Mouse (Mus musculus): ENCODE measurements around the gene Lurap1. TPM values are rescaled to one million over a fixed set of nuclear protein-coding genes. Genes with fewer than 3 reads are reported as not detected.

Gene Lurap1
- total RNA-seq, 2 experiments from 2014 or later, result 19.7 to 23.7 TPM

- no peak for DNase-seq (ENCODE audit: extremely low spot score in 1 of 2, low spot score in 1 of 2)
These were observed 13.8 kb upstream of the Lurap1 start for GRCm38 (mm10) chr4:116164759-116165554.

- DNase-seq (ENCODE audit: extremely low spot score in 1 of 2, low spot score in 1 of 2), result no peak
These were observed 11.0 kb upstream of the Lurap1 start for GRCm38 (mm10) chr4:116162142-116162541.

GRCm38 (mm10) chr4:116160769-116161168 lies 9.6 kb upstream of the Lurap1 start:
- DNase-seq (ENCODE audit: extremely low spot score in 1 of 2, low spot score in 1 of 2), result peak in 1 of 2 experiments; percentile 37

- no peak for DNase-seq (ENCODE audit: extremely low spot score in 1 of 2, low spot score in 1 of 2)
These were observed 8.8 kb upstream of the Lurap1 start for GRCm38 (mm10) chr4:116159912-116160311.

GRCm38 (mm10) chr4:116157882-116158281 lies 6.7 kb upstream of the Lurap1 start:
- DNase-seq (ENCODE audit: extremely low spot score in 1 of 2, low spot score in 1 of 2), result no peak

GRCm38 (mm10) chr4:116152702-116153101 lies 1.6 kb upstream of the Lurap1 start:
- DNase-seq (ENCODE audit: extremely low spot score in 1 of 2, low spot score in 1 of 2), result no peak

- no peak for DNase-seq (ENCODE audit: extremely low spot score in 1 of 2, low spot score in 1 of 2)
These were observed 296 bp downstream of the Lurap1 start for GRCm38 (mm10) chr4:116150862-116151221.

- DNase-seq (ENCODE audit: extremely low spot score in 1 of 2, low spot score in 1 of 2), result peak; percentile 49 to 51
These were observed 829 bp downstream of the Lurap1 start for GRCm38 (mm10) chr4:116150156-116150861.

GRCm38 (mm10) chr4:116149812-116150155 lies 1.4 kb downstream of the Lurap1 start:
- DNase-seq (ENCODE audit: extremely low spot score in 1 of 2, low spot score in 1 of 2), result no peak

GRCm38 (mm10) chr4:116143891-116144717 lies 7.0 kb downstream of the Lurap1 start:
- peak; percentile 71 to 76 for DNase-seq (ENCODE audit: extremely low spot score in 1 of 2, low spot score in 1 of 2)

GRCm38 (mm10) chr4:116143317-116143811 lies 7.8 kb downstream of the Lurap1 start:
- DNase-seq (ENCODE audit: extremely low spot score in 1 of 2, low spot score in 1 of 2), result no peak

- DNase-seq (ENCODE audit: extremely low spot score in 1 of 2, low spot score in 1 of 2), result no peak
These were observed 8.9 kb downstream of the Lurap1 start for GRCm38 (mm10) chr4:116142269-116142668.

GRCm38 (mm10) chr4:116141736-116142135 lies 9.4 kb downstream of the Lurap1 start:
- no peak for DNase-seq (ENCODE audit: extremely low spot score in 1 of 2, low spot score in 1 of 2)

GRCm38 (mm10) chr4:116140801-116141574 lies 10.2 kb downstream of the Lurap1 start:
- no peak for DNase-seq (ENCODE audit: extremely low spot score in 1 of 2, low spot score in 1 of 2)

GRCm38 (mm10) chr4:116137421-116137996 lies 13.6 kb downstream of the Lurap1 start:
- DNase-seq (ENCODE audit: extremely low spot score in 1 of 2, low spot score in 1 of 2), result no peak

GRCm38 (mm10) chr4:116134990-116135389 lies 16.1 kb downstream of the Lurap1 start:
- DNase-seq (ENCODE audit: extremely low spot score in 1 of 2, low spot score in 1 of 2), result no peak

- DNase-seq (ENCODE audit: extremely low spot score in 1 of 2, low spot score in 1 of 2), result no peak
These were observed 18.0 kb downstream of the Lurap1 start for GRCm38 (mm10) chr4:116133126-116133525.

- no peak for DNase-seq (ENCODE audit: extremely low spot score in 1 of 2, low spot score in 1 of 2)
These were observed 23.2 kb downstream of the Lurap1 start for GRCm38 (mm10) chr4:116127956-116128355.

GRCm38 (mm10) chr4:116125803-116126386 lies 25.2 kb downstream of the Lurap1 start:
- DNase-seq (ENCODE audit: extremely low spot score in 1 of 2, low spot score in 1 of 2), result no peak
